Comparison of ENCODE assay signal across 8 mouse cellular contexts in genomic region chr8:124585718-124586425, GRCm38 (mm10). TPM values are rescaled to one million over a fixed set of nuclear protein-coding genes. Genes with fewer than 3 reads are reported as not detected.
DNase-seq lines count a peak whose midpoint lies in the region; ATAC-seq lines count a peak whose summit lies in the region.

No protein-coding gene starts in this region.

- H3K4me2 ChIP-seq in hindbrain, embryonic 15.5 days: no peak overlapping the region

- no peak overlapping the region for H3K9ac ChIP-seq in hindbrain, embryonic 15.5 days

- no peaks in the 10 kb centered on the region for H3K27me3 ChIP-seq in hindbrain, embryonic 15.5 days
- no peaks in the 10 kb centered on the region for H3K27me3 ChIP-seq in hindbrain, embryonic 10.5 days (ENCODE audit: insufficient read depth, poor library complexity, severe bottlenecking)
- no peaks in the 10 kb centered on the region for H3K27me3 ChIP-seq in forebrain, embryonic 10.5 days (ENCODE audit: poor library complexity, severe bottlenecking)

- peak; percentile 51; the same call in 1 of the 2 replicates for ATAC-seq in hindbrain, embryonic 15.5 days (ENCODE audit: low FRiP score, low read depth)

- no peaks in the 10 kb centered on the region for H3K9me3 ChIP-seq in hindbrain, embryonic 15.5 days
- no peaks in the 10 kb centered on the region for H3K9me3 ChIP-seq in hindbrain, embryonic 10.5 days
- H3K9me3 ChIP-seq in forebrain, embryonic 10.5 days: no peaks in the 10 kb centered on the region

- WGBS in hindbrain, embryonic 15.5 days: 45% methylated on average over 3 of the region's 3 CpGs
- WGBS in hindbrain, embryonic 10.5 days: 65% methylated on average over 3 of the region's 3 CpGs
- WGBS in forebrain, embryonic 10.5 days: 64% methylated on average over 3 of the region's 3 CpGs

- H3K4me1 ChIP-seq in hindbrain, embryonic 15.5 days (replicated peaks): 0 out of 2 replicates have a peak, but pooled peaks cover 3% of the 10 kb centered on the region
- H3K4me1 ChIP-seq in hindbrain, embryonic 10.5 days (replicated peaks): 0 out of 2 replicates have a peak, but pooled peaks cover 8% of the 10 kb centered on the region
- no peaks in the 10 kb centered on the region; the same call in 1 of the 2 replicates for H3K4me1 ChIP-seq in forebrain, embryonic 10.5 days

- 0 out of 2 replicates have a peak overlapping the region, but pooled peaks have one; percentile 14 for H3K27ac ChIP-seq in hindbrain, embryonic 15.5 days (replicated peaks)
- H3K27ac ChIP-seq in hindbrain, embryonic 10.5 days: no peak overlapping the region; the same call in 1 of the 2 replicates
- H3K27ac ChIP-seq in forebrain, embryonic 10.5 days: no peak overlapping the region

- H3K36me3 ChIP-seq in hindbrain, embryonic 15.5 days: no peaks in the 10 kb centered on the region
- H3K36me3 ChIP-seq in hindbrain, embryonic 10.5 days: no peaks in the 10 kb centered on the region
- no peaks in the 10 kb centered on the region for H3K36me3 ChIP-seq in forebrain, embryonic 10.5 days (replicated peaks)

- no peak overlapping the region for H3K4me3 ChIP-seq in hindbrain, embryonic 15.5 days
- H3K4me3 ChIP-seq in hindbrain, embryonic 10.5 days: no peak overlapping the region
- H3K4me3 ChIP-seq in forebrain, embryonic 10.5 days: no peak overlapping the region

- no peak for DNase-seq in hindbrain, embryonic 10.5 days (ENCODE audit: low spot score)
- DNase-seq in MEL-GATA-1-ER (ENCODE audit: extremely low read depth, low read depth): peak; percentile 32
- DNase-seq in cerebellum, postnatal 10 days: peak; percentile 77 to 80
- DNase-seq in kidney, postnatal 36 days: peak; percentile 34 to 47
- DNase-seq in testis, postnatal 14 days (ENCODE audit: low spot score): peak; percentile 86
- no peak for DNase-seq in spleen, adult 18-20 months
- no peak for DNase-seq in forebrain, embryonic 10.5 days (ENCODE audit: extremely low spot score, low spot score)

RNA-seq across cellular contexts. Expression of gene Capn9, which starts 10.0 kb away (rescaled TPM):
- polyA plus RNA-seq in hindbrain, embryonic 15.5 days (2015; fragmentation: Nextera tagmentation; extraction: Ambion mirVana): 0.07 and 0.26 TPM in 2 replicates
- not detected in 2 replicates for polyA plus RNA-seq in hindbrain, embryonic 10.5 days (2016; fragmentation: Nextera tagmentation; extraction: Ambion mirVana)
- polyA plus RNA-seq in forebrain, embryonic 10.5 days (2016; fragmentation: Nextera tagmentation; extraction: Ambion mirVana): not detected in 2 replicates

RNA-seq across cellular contexts. Expression of gene Agt, which starts 16.4 kb away (rescaled TPM):
- polyA plus RNA-seq in hindbrain, embryonic 15.5 days (2015; fragmentation: Nextera tagmentation; extraction: Ambion mirVana): 1.0 TPM in 2 replicates
- polyA plus RNA-seq in hindbrain, embryonic 10.5 days (2016; fragmentation: Nextera tagmentation; extraction: Ambion mirVana): not detected in 2 replicates
- polyA plus RNA-seq in forebrain, embryonic 10.5 days (2016; fragmentation: Nextera tagmentation; extraction: Ambion mirVana): not detected in 2 replicates

Comparison
In these comparisons a context has a peak if more than half of its experiments do, and no peak if none do; other contexts are left out.
1. DNase-seq: peak in MEL-GATA-1-ER (single experiment), cerebellum, postnatal 10 days (2 of 2), kidney, postnatal 36 days (2 of 2) and testis, postnatal 14 days (single experiment); none in hindbrain, embryonic 10.5 days (single experiment), spleen, adult 18-20 months (0 of 2) and forebrain, embryonic 10.5 days (single experiment).